Mouse (Mus musculus) layer of hippocampus, adult 9-10 months (tissue): ENCODE results near the gene Six5.

Source experiments
- DNase-seq: peaks from one replicate; pipeline ENCODE4 v3.0.0; 2022; ENCODE audit warnings: low spot score

Gene Six5

GRCm38 (mm10) chr7:19075723-19076585, 18.4 kb upstream of the Six5 start, which contains the start of gene Dmwd:
TSS of gene Dmwd (plus strand) at chr7:19076227.
- peak; percentile 77 for DNase-seq

GRCm38 (mm10) chr7:19076586-19076991, 17.8 kb upstream of the Six5 start:
- no peak for DNase-seq

GRCm38 (mm10) chr7:19077761-19078160, 16.6 kb upstream of the Six5 start:
- DNase-seq = no peak

- DNase-seq = no peak
Observed at GRCm38 (mm10) chr7:19078732-19079131, 15.7 kb upstream of the Six5 start.

- no peak for DNase-seq
Observed at GRCm38 (mm10) chr7:19080451-19080950, 13.9 kb upstream of the Six5 start.

- no peak for DNase-seq
Observed at GRCm38 (mm10) chr7:19082171-19082570, 12.2 kb upstream of the Six5 start.

GRCm38 (mm10) chr7:19083096-19083495, 11.3 kb upstream of the Six5 start:
- DNase-seq = no peak

- no peak for DNase-seq
Observed at GRCm38 (mm10) chr7:19083701-19084100, 10.7 kb upstream of the Six5 start, which contains the start of gene Dmpk. TSS of gene Dmpk (plus strand) at chr7:19083849.

GRCm38 (mm10) chr7:19084277-19084771, 10.1 kb upstream of the Six5 start:
- DNase-seq = no peak

- no peak for DNase-seq
Observed at GRCm38 (mm10) chr7:19084921-19085473, 9.4 kb upstream of the Six5 start.

GRCm38 (mm10) chr7:19085495-19085894, 8.9 kb upstream of the Six5 start:
- no peak for DNase-seq

GRCm38 (mm10) chr7:19086042-19086441, 8.4 kb upstream of the Six5 start:
- no peak for DNase-seq

- DNase-seq = no peak
Observed at GRCm38 (mm10) chr7:19086760-19087159, 7.6 kb upstream of the Six5 start.

GRCm38 (mm10) chr7:19088813-19089212, 5.6 kb upstream of the Six5 start:
- no peak for DNase-seq

GRCm38 (mm10) chr7:19091913-19092312, 2.5 kb upstream of the Six5 start:
- DNase-seq = no peak

- no peak for DNase-seq
Observed at GRCm38 (mm10) chr7:19092381-19093173, 1.8 kb upstream of the Six5 start.

- DNase-seq = peak; percentile 42
Observed at GRCm38 (mm10) chr7:19093174-19093521, 1.2 kb upstream of the Six5 start.

- DNase-seq = no peak
Observed at GRCm38 (mm10) chr7:19093537-19094385, 633 bp upstream of the Six5 start.

GRCm38 (mm10) chr7:19094826-19095750, 694 bp downstream of the Six5 start:
- DNase-seq = no peak

- DNase-seq = no peak
Observed at GRCm38 (mm10) chr7:19095751-19096110, 1.3 kb downstream of the Six5 start.
